Mouse (Mus musculus): ENCODE data around the gene Zcchc2.
A peak's percentile ranks its signal among the peaks of the same experiment; 100 is the strongest.

Zcchc2 gene

DNA sequence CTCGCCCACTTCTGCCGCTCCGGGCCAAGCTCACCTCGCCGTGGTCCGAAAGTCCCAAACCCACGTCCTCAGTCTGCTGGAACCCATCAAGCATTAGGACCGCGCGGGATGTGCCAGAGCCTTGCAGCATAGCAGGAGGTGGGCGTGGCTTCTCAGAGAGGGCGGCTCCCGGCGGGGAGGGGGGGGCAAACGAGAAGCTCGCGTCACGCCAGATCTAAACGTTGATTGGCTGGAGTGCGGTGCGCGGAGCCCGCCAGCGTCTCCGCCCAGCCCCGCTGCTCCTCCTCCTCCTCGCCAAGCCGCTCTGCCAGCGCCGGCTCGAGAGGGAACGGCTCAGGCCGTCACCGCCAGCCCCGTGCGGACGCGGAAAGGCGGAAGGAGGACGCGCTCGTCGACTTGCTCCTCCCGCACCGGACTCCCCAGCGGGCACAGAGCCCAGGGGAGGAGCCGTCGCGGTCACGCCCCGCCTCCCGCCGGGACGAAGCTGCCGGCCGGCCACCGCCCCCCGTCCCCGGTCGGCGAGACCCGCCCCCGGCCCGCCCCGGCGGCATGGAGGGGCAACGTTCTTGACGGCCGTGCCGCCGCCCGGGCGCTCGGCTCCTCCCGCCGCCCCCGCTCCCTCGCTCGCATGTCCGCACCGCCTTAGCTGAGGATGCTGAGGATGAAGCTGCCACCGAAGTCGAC is at the start of gene Zcchc2:
Gene Zcchc2 (plus strand): TSS at position 269 of the 684 bp plus-strand sequence.
- DNase-seq, result peak; percentile 98

DNA sequence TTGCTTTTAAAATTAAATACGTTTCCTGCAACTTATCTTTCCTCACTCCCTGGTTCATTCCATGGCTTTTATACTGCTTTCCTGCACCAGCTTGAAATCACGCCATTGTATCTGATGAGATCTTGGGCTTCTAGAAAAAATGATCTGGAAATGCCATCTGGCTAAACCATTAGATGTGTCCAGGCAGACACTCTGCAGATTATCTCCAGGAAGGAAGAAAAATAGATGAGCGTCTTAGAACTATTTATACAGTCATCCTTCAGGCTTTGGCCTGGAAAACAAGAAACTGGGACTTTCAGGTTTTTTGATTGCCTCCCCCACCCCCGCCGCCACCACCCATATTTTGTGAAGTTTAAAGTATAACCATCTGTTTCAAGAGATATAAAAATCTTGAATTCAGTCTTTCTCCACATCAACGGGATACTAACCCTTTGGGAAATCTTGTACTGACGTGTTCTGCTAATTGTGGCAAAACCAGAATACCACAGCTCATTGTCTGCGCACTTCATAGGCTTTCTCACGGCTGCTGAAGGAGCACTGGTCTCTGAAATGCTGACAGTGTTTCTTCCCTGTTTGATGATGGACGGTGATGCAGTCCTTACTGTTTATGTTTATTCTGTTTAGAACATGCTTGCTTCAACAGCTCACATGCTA is 45.2 kb upstream of the Zcchc2 start:
- no peak for DNase-seq

DNA sequence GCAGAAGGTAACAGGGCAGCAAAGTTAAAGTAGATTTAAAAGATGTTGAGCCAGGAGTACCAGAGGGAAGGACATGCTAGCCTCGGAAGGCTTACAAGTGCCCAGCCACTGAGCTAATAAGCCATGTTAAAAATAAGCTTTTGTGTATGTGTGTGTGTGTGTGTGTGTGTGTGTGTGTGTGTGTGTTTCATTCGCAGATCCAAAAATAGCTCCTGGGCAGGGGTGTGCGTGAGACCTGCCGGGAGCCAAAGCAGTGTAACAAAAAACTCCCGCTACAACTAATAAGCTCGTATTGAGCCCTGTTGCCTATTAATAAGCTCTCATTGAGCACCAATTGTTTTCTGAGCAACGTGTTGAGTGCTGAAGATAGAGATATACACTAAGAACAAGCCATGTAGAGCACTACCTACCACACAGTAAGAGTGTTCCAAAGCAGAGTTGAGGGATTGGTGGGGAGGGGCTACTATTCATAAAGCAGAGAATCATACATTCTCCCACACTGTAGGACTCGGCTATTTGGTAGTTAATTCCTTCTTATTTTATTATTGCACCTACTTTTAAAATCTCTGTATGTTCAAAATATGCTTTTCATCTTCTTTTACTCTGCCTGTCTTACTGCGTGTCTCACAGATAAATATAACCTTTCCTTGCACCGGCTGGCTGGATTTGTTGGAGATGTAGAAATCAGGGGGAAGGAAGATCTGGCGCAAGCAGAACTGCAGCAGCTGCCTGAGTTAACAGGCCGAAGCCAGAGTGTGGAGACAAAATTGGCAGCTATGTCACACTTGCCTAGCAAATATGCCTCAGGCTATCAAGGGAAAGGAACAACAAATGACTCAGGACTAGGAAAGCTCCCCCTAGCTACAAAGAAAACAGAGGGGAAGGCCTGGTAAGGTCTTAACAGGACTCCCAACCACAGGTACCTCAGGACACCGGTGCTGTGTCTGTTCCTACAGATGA is 43.3 kb upstream of the Zcchc2 start:
- DNase-seq, result peak in 1 of 2 experiments; percentile 41

DNA sequence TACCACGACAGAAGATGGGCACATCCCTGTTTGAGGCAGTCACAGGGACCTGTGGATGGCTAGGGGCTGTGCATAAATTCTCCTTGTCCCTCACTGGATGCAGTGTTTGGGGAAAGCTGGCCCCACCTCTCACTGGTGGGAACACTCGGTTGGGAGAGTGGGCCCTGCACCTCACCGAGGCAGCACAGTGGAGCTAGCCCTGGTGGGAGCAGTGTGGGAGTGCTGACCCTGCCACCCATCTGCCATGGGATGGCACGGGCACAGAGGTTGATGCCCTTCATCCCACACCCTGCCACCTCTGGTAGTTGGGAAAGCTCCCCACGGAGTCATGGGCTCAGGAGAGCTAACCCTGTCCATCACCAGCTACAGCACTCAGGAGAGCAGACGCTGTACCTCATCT is 41.9 kb upstream of the Zcchc2 start:
- DNase-seq, result no peak

DNA sequence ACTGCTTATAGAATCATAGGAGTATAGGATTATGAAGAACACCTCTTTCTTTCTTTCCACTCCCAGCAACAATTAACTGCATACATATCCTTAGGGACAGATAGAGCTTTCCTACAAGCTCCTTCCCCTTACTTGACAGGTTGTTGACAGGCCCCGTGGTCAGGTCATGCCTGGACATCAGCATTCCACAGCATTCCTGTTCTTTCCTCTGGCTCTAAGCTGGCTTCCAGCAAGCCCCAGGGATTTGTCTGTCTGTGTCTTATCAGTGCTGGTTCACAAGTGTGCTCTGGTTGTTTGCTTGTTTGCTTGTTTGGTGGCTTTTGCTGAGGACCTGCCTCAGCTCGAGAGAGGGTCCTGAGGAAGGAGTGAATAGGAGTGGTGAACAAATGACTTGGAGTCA is 36.6 kb upstream of the Zcchc2 start:
- DNase-seq, result no peak

DNA sequence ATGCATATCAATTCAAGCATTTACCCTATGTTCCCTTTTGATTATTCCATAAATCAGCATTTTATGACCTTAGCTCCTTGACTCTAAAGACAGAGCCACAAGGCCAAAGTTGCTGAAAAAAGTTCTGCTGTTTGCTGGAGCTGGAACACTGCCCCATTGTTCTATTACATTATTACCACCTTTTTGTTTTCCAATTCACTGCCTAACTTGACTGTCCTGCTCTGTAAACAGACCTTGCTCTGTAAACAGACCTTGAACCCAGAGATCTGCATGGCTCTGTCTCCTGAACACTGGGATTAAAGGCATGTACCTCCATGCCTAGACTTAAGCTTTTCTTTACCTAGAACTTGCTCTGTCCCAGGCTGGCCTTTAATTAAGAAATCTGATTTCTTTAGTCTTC is 36.2 kb upstream of the Zcchc2 start:
- DNase-seq, result no peak

DNA sequence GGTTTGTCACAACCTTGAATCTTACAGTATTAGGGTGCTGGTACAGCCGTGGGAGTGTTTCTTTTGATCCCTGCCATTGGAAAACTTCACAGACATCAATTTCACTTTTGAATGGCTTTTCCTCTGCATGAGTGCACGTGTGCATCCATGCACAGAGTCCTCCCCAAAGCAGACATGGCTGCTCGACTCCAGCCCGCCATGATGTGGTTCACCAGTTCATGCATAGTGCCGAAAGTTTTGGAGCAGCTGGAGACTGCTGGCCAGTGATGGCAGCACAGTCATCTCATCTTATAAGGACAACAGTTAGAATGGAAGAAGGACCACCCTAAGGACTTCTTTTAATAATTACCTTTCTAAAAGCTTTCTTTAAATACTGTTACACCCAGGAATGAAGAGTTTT is 34.1 kb upstream of the Zcchc2 start:
- DNase-seq, result no peak

DNA sequence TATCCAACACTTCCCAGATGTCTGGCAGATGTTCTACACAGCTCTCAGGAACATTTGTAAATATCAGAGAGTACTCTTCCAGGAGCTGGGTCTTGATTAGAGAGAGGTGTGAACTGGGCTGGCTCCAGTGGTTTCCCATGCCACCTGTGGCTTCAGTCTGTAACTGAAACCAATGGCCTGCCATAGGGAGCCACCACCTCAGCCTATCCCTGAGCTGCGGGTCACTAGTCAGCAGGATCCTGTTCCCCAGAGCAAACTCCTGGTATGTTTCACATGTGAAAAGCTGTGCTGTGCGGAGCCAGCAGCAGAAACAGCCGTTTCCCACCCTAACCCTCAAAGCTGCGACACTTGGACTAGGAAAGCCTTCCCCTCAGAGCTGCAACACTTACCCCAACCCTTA is 28.7 kb upstream of the Zcchc2 start:
- DNase-seq, result no peak

DNA sequence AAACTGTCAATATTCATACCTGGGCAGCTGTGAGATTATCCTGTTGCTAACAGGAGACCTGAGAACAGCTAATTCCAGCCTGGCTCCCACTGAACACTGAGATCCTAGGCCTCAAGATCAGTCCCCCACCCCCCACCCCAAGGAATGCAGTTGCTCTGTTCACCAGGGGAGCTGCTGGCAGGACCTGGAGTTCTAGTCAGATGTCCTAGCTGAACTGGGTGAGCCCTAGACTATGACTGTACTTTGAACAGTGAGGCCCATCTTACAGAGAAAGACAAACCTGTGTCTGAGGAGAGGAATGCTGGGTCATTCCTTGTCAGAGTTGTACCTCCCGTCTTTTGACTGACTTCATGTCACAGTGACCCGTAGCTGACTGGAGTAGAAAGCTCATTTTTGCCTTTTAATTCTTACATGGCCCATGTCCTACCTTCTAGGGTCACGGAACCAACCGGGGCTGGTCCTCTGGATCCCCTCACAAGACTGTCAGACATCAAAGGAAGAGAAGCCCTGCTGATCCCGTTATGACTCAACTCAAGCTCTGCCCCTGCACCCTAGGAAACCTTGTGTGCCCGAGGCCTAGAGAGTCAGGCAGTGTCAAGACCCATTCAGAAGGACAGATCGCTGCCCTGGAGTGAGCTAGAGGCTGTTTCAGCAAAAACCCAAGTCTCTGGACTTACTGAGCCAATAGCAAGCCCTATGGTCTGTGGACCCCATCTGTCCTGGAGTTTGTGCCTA is 28.0 kb upstream of the Zcchc2 start:
- DNase-seq, result no peak

DNA sequence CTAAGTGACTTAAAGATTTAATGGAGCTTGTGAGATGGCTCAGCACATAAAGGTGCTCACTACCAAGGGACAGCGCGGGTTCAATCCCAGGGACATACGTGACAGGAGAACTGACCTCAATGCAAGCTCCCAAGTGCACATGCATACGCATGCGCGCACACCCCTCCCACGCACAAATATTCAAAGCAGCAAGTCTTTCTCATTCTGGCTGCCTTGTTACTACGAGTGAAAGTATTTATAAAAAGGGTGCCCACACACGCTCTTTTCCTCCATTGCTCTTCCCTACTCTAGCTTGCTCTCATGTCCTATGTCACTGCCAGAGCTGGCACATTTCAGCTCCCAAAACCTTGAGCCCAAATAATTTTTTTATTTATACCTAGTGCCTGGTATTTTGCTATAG is 27.4 kb upstream of the Zcchc2 start:
- DNase-seq, result no peak

DNA sequence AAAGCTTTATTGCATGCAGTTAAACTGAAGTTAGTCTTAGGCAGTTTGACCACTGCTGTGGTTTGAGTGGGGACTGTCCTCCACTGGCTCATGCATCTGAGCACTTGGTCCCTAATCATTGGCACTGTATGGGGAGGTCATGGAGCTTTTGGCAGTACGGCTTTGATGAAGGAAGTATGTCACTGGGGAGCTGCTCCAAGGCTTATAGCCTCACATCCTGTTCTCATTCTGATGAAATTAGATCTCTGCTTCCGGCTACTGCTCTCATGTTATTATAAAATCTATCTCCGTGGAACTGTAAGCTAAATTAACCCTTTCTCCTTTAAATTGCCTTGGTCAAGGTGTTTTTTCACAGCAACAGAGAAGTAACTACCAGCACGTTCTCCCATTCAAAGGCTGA is 25.7 kb upstream of the Zcchc2 start:
- no peak for DNase-seq

DNA sequence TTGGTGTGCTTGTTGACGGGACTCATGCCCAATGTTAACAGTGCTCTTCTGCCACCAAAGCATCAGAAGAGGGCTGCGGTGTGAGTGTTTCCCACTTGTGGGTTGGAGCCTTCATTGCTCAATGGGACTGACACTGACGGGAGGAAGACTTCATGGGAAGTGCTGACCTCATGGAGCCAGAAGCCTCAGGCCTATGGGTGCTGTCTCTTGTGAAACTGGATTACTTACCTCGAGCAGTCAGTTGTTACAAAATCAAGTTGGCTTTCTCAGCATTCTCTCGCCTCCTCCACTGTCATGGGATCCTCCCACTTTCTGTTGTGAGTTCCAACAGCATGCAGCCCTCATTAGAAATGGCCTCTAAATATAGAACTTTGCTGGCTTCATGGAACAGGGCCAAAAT is 25.0 kb upstream of the Zcchc2 start:
- DNase-seq, result peak; percentile 49

DNA sequence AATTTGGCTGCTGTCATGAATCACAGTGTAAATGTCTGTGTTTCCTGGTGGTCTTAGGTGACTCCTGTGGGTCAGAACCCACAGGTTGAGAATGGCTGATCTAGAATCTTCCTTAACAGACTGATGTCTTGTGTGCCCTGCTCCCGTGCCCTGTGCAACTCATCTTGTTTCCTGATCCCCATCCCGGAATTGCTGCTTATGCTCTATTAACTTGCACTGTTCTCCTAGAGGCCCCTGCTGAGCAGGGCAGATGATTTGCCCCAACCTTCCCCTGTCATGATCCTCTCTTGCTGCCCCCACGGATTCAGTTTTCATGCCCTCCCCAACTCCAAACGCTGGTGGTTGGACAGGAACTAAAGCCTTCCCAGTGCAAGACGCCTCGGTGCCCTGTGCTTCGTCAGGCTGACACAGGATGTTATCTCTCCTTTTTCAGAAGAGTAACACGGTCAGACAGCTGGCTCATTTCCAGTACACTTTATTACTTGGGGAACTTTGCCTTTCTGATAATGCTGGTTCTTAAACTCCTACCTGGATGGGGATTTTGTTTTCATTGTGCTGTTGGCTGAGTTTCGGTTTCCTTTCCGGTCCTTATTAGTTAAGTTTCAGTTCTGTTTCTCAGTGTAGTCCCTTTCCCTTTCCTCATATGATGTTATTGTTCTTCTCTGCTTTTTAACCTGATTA is 18.6 kb upstream of the Zcchc2 start:
- DNase-seq, result peak; percentile 16 to 20

DNA sequence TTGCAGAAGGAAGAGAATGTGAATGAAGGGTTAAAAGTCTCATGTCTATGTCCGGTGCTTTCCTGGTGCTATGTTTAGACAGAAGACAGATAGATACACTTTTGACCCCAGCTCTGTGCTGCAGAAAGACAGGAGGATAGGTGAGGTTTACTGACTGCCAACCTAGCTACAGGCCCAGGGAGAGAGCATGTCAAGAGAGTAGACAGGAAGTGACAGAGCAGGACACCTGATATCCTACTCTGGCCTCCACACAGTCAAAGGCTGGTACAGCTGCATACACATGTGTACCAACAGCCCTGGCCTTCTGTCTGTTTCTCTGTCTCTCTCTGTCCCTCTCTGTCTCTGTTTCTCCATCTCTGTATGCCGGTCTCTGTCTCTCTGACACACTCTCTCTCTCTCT is 16.2 kb upstream of the Zcchc2 start:
- no peak for DNase-seq

DNA sequence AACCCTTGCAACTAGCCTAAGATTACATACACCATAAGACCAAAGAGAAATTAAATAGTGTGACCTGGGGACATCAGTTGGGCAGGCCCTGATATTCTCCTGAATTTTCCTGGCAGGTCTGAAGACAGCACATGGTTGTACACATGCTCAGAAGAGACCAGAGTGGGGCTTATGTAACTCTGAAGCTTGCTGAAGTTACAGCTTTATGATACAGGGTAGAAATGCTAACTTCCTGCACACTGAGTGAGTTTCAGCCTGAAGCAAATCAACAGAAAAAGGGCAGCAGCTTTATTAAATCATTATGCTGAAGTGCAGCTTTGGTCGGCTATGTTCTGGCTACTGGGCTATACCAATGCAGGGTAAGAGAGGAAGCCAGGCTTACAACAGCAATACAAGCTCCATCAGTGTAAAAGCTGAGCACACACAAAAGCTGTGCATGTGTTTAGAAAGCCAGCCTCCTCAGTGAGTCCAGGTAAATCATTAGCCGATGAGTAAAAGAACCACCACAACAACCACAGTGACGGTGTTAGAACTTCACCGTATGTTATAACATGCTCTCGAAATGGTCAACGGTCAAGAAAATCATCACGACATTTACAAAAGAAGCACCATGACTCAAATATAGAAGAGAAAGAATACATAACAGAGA is 12.6 kb upstream of the Zcchc2 start:
- no peak for DNase-seq

DNA sequence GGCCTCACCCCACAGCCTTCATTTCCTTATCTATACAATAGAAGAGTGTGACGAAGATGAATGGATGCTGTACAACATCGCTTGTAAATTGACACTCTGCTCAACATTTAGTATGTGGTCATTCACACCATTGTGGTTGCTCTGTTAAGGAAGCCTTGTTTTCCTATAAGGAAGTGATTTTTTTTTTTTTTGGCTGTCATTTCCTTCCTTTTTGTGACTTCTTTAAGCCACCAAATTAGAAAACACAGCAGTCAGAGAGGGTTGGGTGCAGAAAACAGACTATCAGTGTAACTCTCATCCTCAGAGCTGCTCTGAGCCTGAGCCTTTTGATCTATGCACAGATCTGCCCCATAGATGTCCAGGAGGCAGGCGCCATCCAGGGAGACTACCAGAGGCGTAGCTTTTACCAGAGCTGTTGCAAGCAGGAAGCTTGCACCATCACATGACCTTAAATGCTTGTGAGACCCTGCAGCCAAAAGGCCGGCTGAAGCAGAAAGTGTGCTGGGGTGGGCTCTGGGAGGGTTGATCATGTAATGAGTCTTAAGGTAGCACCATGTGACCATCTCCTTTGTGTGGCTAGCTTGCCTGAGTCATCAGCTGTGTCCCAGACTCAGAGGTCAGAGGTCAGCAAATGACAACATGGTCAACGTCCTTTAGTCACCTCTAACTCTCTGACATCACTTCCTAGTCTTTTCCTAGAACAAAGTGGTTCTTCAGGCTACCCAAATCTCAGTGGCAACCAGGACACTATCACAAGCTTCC is 9.2 kb upstream of the Zcchc2 start:
- no peak for DNase-seq

DNA sequence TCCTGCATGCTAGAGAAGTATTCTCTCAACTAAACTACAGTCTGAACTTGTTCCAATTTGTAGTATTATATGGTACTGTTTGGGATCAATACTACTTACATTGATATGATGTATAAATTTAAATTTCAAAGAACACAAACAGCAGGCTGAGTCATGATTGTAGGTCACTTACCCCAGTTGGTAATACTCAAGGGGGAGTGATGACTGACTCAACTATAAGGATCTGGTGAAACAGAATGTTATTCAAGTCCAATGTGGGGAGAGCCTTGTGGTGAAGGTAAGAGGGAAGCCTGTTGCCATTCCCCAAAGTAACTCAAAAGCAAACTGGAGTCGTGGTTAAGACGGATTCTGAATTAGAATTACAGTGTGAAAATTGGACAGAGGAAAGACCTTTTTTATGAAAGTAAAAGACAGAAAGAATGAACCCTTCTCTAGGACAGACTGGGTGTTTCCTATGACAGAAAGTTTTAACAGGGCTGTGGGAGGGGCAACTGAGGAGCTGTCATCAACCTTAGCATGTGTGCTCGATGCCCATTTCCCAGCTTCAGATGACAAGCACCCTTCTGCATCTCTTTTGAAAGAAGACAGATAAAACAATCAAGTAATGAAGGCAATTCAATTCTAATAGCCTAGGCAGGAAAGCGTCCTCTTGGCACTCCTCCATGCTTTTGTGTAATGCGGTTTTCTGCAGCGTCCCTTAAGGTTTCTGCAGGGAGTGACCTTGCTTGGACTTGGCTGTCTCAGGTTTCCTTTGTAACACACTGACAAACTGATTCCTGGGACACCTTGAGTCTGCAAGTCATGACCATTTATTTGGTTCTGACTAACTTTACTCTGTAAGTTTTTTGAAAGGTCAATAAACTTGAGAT is 7.5 kb upstream of the Zcchc2 start:
- DNase-seq, result peak; percentile 28 to 53

DNA sequence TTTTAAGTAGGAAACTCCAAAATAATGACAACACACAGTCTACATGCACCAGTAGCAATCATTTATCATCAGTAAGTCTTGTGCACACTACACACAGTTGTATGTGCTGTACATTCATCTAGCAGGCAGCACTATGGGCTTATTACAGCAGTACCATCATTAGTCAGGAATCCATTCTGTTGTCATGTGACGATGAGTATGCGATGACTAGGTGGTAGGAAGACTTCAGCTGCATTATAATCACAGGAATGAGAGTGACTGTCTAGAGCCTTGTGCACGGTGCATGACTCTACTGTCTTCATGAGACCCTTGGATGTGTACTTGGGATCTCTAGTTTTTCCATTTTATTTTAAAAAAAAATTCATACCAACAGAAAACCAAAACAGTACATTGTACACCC is 6.0 kb upstream of the Zcchc2 start:
- DNase-seq, result no peak

DNA sequence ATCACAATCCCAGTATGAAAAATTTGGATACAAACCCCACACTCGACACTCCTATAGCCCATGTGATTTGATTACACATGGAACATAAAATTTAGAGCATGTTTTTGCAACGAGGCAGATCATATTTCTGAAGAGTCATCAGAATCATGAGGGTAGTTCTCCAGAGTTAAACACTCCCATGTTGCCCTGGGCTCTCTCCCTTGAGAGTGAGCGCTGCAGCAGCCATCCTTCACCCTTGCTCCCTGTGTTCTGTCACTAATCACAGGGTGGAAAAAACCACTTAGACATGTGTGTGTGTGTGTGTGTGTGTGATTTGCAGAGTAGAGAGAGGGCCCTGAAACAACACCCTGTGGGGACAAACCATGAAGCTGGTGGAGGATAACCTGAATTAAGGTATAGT is 2.0 kb upstream of the Zcchc2 start:
- DNase-seq, result no peak
